Mouse (Mus musculus) brain, embryonic 14.5 days (tissue): ENCODE measurements around the gene Gtpbp3.

Source experiments
- CTCF ChIP-seq: fragments of 200-500 bp; IDR thresholded peaks from 2 replicates; pipeline ENCODE4 v1.5.1; 2012; ENCODE audit warnings: inconsistent platforms, mild to moderate bottlenecking, moderate library complexity, borderline replicate concordance; ENCODE audit not compliant: insufficient read depth, insufficient read length; ENCODE audit errors: extremely low read depth
- POLR2A ChIP-seq: fragments of 200-500 bp; IDR thresholded peaks from 2 replicates; pipeline ENCODE4 v1.6.1; 2012; ENCODE audit warnings: mild to moderate bottlenecking, inconsistent platforms, borderline replicate concordance; ENCODE audit not compliant: poor library complexity, insufficient read depth, insufficient read length, severe bottlenecking; ENCODE audit errors: extremely low read depth

- TF ChIP-seq CTCF, result no peak
- no peak for TF ChIP-seq POLR2A
Observed at GRCm38 (mm10) chr8:71504349-71504748, 16.4 kb downstream of the Gtpbp3 start.
